In genomic region chr7:44277250-44277622, GRCm38 (mm10) we compare ENCODE assay signal across 8 mouse cellular contexts. TPM values are rescaled to one million over a fixed set of nuclear protein-coding genes. Genes with fewer than 3 reads are reported as not detected.
DNase-seq lines count a peak whose midpoint lies in the region; ATAC-seq and TF ChIP-seq lines count a peak whose summit lies in the region.

No protein-coding gene starts in this region.

- H3K27ac ChIP-seq in midbrain, embryonic 11.5 days (ENCODE audit: low read depth, low read length), result no peak overlapping the region
- H3K27ac ChIP-seq in midbrain, embryonic 15.5 days, result no peak overlapping the region
- no peak overlapping the region for H3K27ac ChIP-seq in liver, embryonic 14.5 days
- no peak overlapping the region for H3K27ac ChIP-seq in forebrain, embryonic 16.5 days (ENCODE audit: low read length)

- H3K27me3 ChIP-seq in midbrain, embryonic 11.5 days (ENCODE audit: control insufficient read depth, insufficient read depth, low read length), result peaks cover 4% of the 10 kb centered on the region; the same call in 1 of the 2 replicates
- no peaks in the 10 kb centered on the region; the same call in 1 of the 2 replicates for H3K27me3 ChIP-seq in midbrain, embryonic 15.5 days (replicated peaks)
- H3K27me3 ChIP-seq in liver, embryonic 14.5 days (ENCODE audit: control insufficient read depth, insufficient read depth, low read length), result no peaks in the 10 kb centered on the region; the same call in 1 of the 2 replicates
- no peaks in the 10 kb centered on the region; the same call in 1 of the 2 replicates for H3K27me3 ChIP-seq in forebrain, embryonic 16.5 days (replicated peaks; ENCODE audit: control insufficient read depth, insufficient read depth, low read length)

- TF ChIP-seq CTCF in liver, embryonic 14.5 days (IDR thresholded peaks at IDR 0.05; ENCODE audit: low read depth), result peak; percentile 56

- no peak overlapping the region for H3K4me2 ChIP-seq in midbrain, embryonic 11.5 days
- H3K4me2 ChIP-seq in midbrain, embryonic 15.5 days, result no peak overlapping the region
- no peak overlapping the region for H3K4me2 ChIP-seq in liver, embryonic 14.5 days (ENCODE audit: low read depth)
- no peak overlapping the region for H3K4me2 ChIP-seq in forebrain, embryonic 16.5 days (ENCODE audit: low read length)

- no peak overlapping the region for H3K4me3 ChIP-seq in midbrain, embryonic 11.5 days (ENCODE audit: low read depth, low read length)
- no peak overlapping the region for H3K4me3 ChIP-seq in midbrain, embryonic 15.5 days
- H3K4me3 ChIP-seq in liver, embryonic 14.5 days (ENCODE audit: insufficient read depth in 1 of 2, low read depth in 2 of 2, low read length in 2 of 2), result no peak overlapping the region
- H3K4me3 ChIP-seq in forebrain, embryonic 16.5 days (replicated peaks; ENCODE audit: low read length), result no peak overlapping the region

- no peaks in the 10 kb centered on the region for H3K9me3 ChIP-seq in midbrain, embryonic 11.5 days (ENCODE audit: control insufficient read depth, low read length)
- H3K9me3 ChIP-seq in midbrain, embryonic 15.5 days, result no peaks in the 10 kb centered on the region
- H3K9me3 ChIP-seq in liver, embryonic 14.5 days (ENCODE audit: control insufficient read depth, low read length), result no peaks in the 10 kb centered on the region
- H3K9me3 ChIP-seq in forebrain, embryonic 16.5 days (ENCODE audit: control insufficient read depth, low read length), result no peaks in the 10 kb centered on the region

- WGBS in midbrain, embryonic 11.5 days, result 48% methylated on average over 2 of the region's 2 CpGs
- 42% methylated on average over 2 of the region's 2 CpGs for WGBS in midbrain, embryonic 15.5 days
- WGBS in liver, embryonic 14.5 days (ENCODE audit: insufficient replicate concordance), result 47% methylated on average over 2 of the region's 2 CpGs
- 46% methylated on average over 2 of the region's 2 CpGs for whole genome bisulfite sequencing in forebrain, embryonic 16.5 days

- H3K4me1 ChIP-seq in midbrain, embryonic 11.5 days (ENCODE audit: control insufficient read depth, insufficient read depth, low read length), result no peaks in the 10 kb centered on the region
- peaks cover 8% of the 10 kb centered on the region for H3K4me1 ChIP-seq in midbrain, embryonic 15.5 days
- H3K4me1 ChIP-seq in liver, embryonic 14.5 days (replicated peaks; ENCODE audit: control insufficient read depth in 2 of 2, insufficient read depth in 2 of 2, low read length in 1 of 2), result no peaks in the 10 kb centered on the region
- H3K4me1 ChIP-seq in forebrain, embryonic 16.5 days (replicated peaks; ENCODE audit: control insufficient read depth, insufficient read depth, low read length), result no peaks in the 10 kb centered on the region

- ATAC-seq in midbrain, embryonic 11.5 days (ENCODE audit: low FRiP score), result no peak
- no peak for ATAC-seq in midbrain, embryonic 15.5 days (replicated peaks)
- no peak for ATAC-seq in liver, embryonic 14.5 days (ENCODE audit: insufficient read depth)
- ATAC-seq in forebrain, embryonic 16.5 days, result no peak

- no peak for TF ChIP-seq EP300 in liver, embryonic 14.5 days (IDR thresholded peaks at IDR 0.05; ENCODE audit: low read depth)

- no peak overlapping the region for H3K9ac ChIP-seq in midbrain, embryonic 11.5 days (ENCODE audit: low read length)
- no peak overlapping the region for H3K9ac ChIP-seq in midbrain, embryonic 15.5 days
- no peak overlapping the region for H3K9ac ChIP-seq in liver, embryonic 14.5 days (replicated peaks)
- no peak overlapping the region for H3K9ac ChIP-seq in forebrain, embryonic 16.5 days (replicated peaks; ENCODE audit: low read depth, low read length)

- H3K36me3 ChIP-seq in midbrain, embryonic 11.5 days (ENCODE audit: control insufficient read depth, insufficient read depth, low read length), result no peaks in the 10 kb centered on the region
- no peaks in the 10 kb centered on the region for H3K36me3 ChIP-seq in midbrain, embryonic 15.5 days (replicated peaks)
- H3K36me3 ChIP-seq in liver, embryonic 14.5 days (replicated peaks; ENCODE audit: control insufficient read depth, insufficient read depth, low read depth), result no peaks in the 10 kb centered on the region
- H3K36me3 ChIP-seq in forebrain, embryonic 16.5 days (ENCODE audit: control insufficient read depth, insufficient read depth), result no peaks in the 10 kb centered on the region

- peak; percentile 59 for DNase-seq in adrenal gland, postnatal 14 days
- DNase-seq in adrenal gland, postnatal 4 days (ENCODE audit: low spot score in 2 of 2), result no peak
- peak; percentile 84 for DNase-seq in midbrain, embryonic 11.5 days (ENCODE audit: low spot score, missing footprints)
- peak; percentile 72 to 82 for DNase-seq in cerebellum, postnatal 25 days
- DNase-seq in liver, embryonic 14.5 days (ENCODE audit: low read depth in 3 of 3, low spot score in 3 of 3), result no peak
- peak; percentile 62 for DNase-seq in testis, postnatal 10 days (ENCODE audit: low spot score)

RNA-seq across cellular contexts. Expression of gene Gm15517, which starts 16.0 kb away (rescaled TPM):
- not detected in 2 replicates for total RNA-seq in adrenal gland, postnatal 14 days (2021)
- not detected for total RNA-seq in adrenal gland, postnatal 4 days (2021)
- polyA plus RNA-seq in midbrain, embryonic 11.5 days (2014; fragmentation: Nextera tagmentation; extraction: Ambion mirVana), result not detected in 2 replicates
- not detected in 2 replicates for polyA plus RNA-seq in midbrain, embryonic 15.5 days (2015; fragmentation: Nextera tagmentation; extraction: Ambion mirVana)
- polyA plus RNA-seq in liver, embryonic 14.5 days (2012; rRNA removed), result not detected in 2 replicates
- polyA plus RNA-seq in liver, embryonic 14.5 days (2014; fragmentation: Nextera tagmentation; extraction: Ambion mirVana), result not detected in 2 replicates
- polyA plus RNA-seq in forebrain, embryonic 16.5 days (2015; fragmentation: Nextera tagmentation; extraction: Ambion mirVana), result not detected in 2 replicates

RNA-seq across cellular contexts. Expression of gene Acp4, which starts 20.1 kb away (rescaled TPM):
- total RNA-seq in adrenal gland, postnatal 14 days (2021), result not detected in 2 replicates
- not detected for total RNA-seq in adrenal gland, postnatal 4 days (2021)
- polyA plus RNA-seq in midbrain, embryonic 11.5 days (2014; fragmentation: Nextera tagmentation; extraction: Ambion mirVana), result not detected in 2 replicates
- 0.21 TPM in 1 of 2 replicates, not detected in the other for polyA plus RNA-seq in midbrain, embryonic 15.5 days (2015; fragmentation: Nextera tagmentation; extraction: Ambion mirVana)
- polyA plus RNA-seq in liver, embryonic 14.5 days (2012; rRNA removed), result not detected in 2 replicates
- not detected in 2 replicates for polyA plus RNA-seq in liver, embryonic 14.5 days (2014; fragmentation: Nextera tagmentation; extraction: Ambion mirVana)
- not detected in 2 replicates for polyA plus RNA-seq in forebrain, embryonic 16.5 days (2015; fragmentation: Nextera tagmentation; extraction: Ambion mirVana)

RNA-seq across cellular contexts. Expression of gene Clec11a, which starts 29.5 kb away (rescaled TPM):
- 3.4 and 3.6 TPM in 2 replicates for total RNA-seq in adrenal gland, postnatal 14 days (2021)
- 1 to 10 TPM; 6.0 to 7.1 TPM for total RNA-seq in adrenal gland, postnatal 4 days (2021)
- 2.2 and 3.4 TPM in 2 replicates for polyA plus RNA-seq in midbrain, embryonic 11.5 days (2014; fragmentation: Nextera tagmentation; extraction: Ambion mirVana)
- polyA plus RNA-seq in midbrain, embryonic 15.5 days (2015; fragmentation: Nextera tagmentation; extraction: Ambion mirVana), result 3.6 and 3.9 TPM in 2 replicates
- 0.34 and 0.38 TPM in 2 replicates for polyA plus RNA-seq in liver, embryonic 14.5 days (2012; rRNA removed)
- 0.33 and 0.51 TPM in 2 replicates for polyA plus RNA-seq in liver, embryonic 14.5 days (2014; fragmentation: Nextera tagmentation; extraction: Ambion mirVana)
- polyA plus RNA-seq in forebrain, embryonic 16.5 days (2015; fragmentation: Nextera tagmentation; extraction: Ambion mirVana), result 3.5 and 4.4 TPM in 2 replicates

RNA-seq across cellular contexts. Expression of gene 2410002F23Rik, which starts 30.7 kb away (rescaled TPM):
- 95.5 and 102 TPM in 2 replicates for total RNA-seq in adrenal gland, postnatal 14 days (2021)
- total RNA-seq in adrenal gland, postnatal 4 days (2021), result 100 to 1,000 TPM; 210 to 226 TPM
- 104 and 117 TPM in 2 replicates for polyA plus RNA-seq in midbrain, embryonic 11.5 days (2014; fragmentation: Nextera tagmentation; extraction: Ambion mirVana)
- 232 and 240 TPM in 2 replicates for polyA plus RNA-seq in midbrain, embryonic 15.5 days (2015; fragmentation: Nextera tagmentation; extraction: Ambion mirVana)
- 43.8 and 47.9 TPM in 2 replicates for polyA plus RNA-seq in liver, embryonic 14.5 days (2012; rRNA removed)
- 20.0 and 21.8 TPM in 2 replicates for polyA plus RNA-seq in liver, embryonic 14.5 days (2014; fragmentation: Nextera tagmentation; extraction: Ambion mirVana)
- polyA plus RNA-seq in forebrain, embryonic 16.5 days (2015; fragmentation: Nextera tagmentation; extraction: Ambion mirVana), result 240 and 264 TPM in 2 replicates

RNA-seq across cellular contexts. Expression of gene 1700028J19Rik, which starts 30.7 kb away (rescaled TPM):
- 0.70 and 0.90 TPM in 2 replicates for total RNA-seq in adrenal gland, postnatal 14 days (2021)
- total RNA-seq in adrenal gland, postnatal 4 days (2021), result 1 to 10 TPM in 1 of 2 experiments, under 1 TPM in 1; 0.96 to 1.2 TPM
- 1.1 and 1.4 TPM in 2 replicates for polyA plus RNA-seq in midbrain, embryonic 11.5 days (2014; fragmentation: Nextera tagmentation; extraction: Ambion mirVana)
- 1.4 and 1.7 TPM in 2 replicates for polyA plus RNA-seq in midbrain, embryonic 15.5 days (2015; fragmentation: Nextera tagmentation; extraction: Ambion mirVana)
- 0.97 and 1.3 TPM in 2 replicates for polyA plus RNA-seq in liver, embryonic 14.5 days (2012; rRNA removed)
- polyA plus RNA-seq in liver, embryonic 14.5 days (2014; fragmentation: Nextera tagmentation; extraction: Ambion mirVana), result 1.3 and 1.5 TPM in 2 replicates
- 1.1 and 1.4 TPM in 2 replicates for polyA plus RNA-seq in forebrain, embryonic 16.5 days (2015; fragmentation: Nextera tagmentation; extraction: Ambion mirVana)

Comparison
In these comparisons a context has a peak if more than half of its experiments do, and no peak if none do; other contexts are left out.
1. DNase-seq: peak in adrenal gland, postnatal 14 days (single experiment), midbrain, embryonic 11.5 days (single experiment), cerebellum, postnatal 25 days (2 of 2) and testis, postnatal 10 days (single experiment); none in adrenal gland, postnatal 4 days (0 of 2) and liver, embryonic 14.5 days (0 of 3).